Mouse (Mus musculus): ENCODE measurements around the gene a. TPM values are rescaled to one million over a fixed set of nuclear protein-coding genes. Genes with fewer than 3 reads are reported as not detected.
A peak's percentile ranks its signal among the peaks of the same experiment; 100 is the strongest.

Gene a
- polyA plus RNA-seq, 1 experiment from 2014 or later = 1.3 TPM

- no peak for ATAC-seq (ENCODE audit: low FRiP score)
These were observed 145.4 kb downstream of the a start for GRCm38 (mm10) chr2:154936536-154937155.

GRCm38 (mm10) chr2:154937547-154938390, 146.6 kb downstream of the a start:
- H3K4me2 ChIP-seq (replicated peaks; ENCODE audit: low read depth, low read length) = no peak overlapping the region
- no peaks in the 10 kb centered on the region for H3K27me3 ChIP-seq (ENCODE audit: control insufficient read depth, insufficient read depth, low read length)
- no peaks in the 10 kb centered on the region for H3K4me1 ChIP-seq (replicated peaks; ENCODE audit: control insufficient read depth, insufficient read depth, low read length)
- no peaks in the 10 kb centered on the region for H3K36me3 ChIP-seq (ENCODE audit: control insufficient read depth, insufficient read depth, low read length)
- no peak for ATAC-seq (ENCODE audit: low FRiP score)
- no peak overlapping the region for H3K4me3 ChIP-seq (ENCODE audit: low read depth, low read length)
- no peak overlapping the region for H3K9ac ChIP-seq (ENCODE audit: low read depth, low read length)
- no peaks in the 10 kb centered on the region for H3K9me3 ChIP-seq (ENCODE audit: control insufficient read depth, low read length)
- DNase-seq (ENCODE audit: low spot score) = no peak
- WGBS = 88% methylated on average over 8 of the region's 8 CpGs
- H3K27ac ChIP-seq (ENCODE audit: low read depth, low read length) = no peak overlapping the region

More at GRCm38 (mm10) chr2:154936536-154937155, 145.4 kb downstream of the a start:
- Histone ChIP-seq H3K27ac (ENCODE audit: low read depth, low read length) (no peak overlapping the region), H3K9ac (ENCODE audit: low read depth, low read length) (no peak overlapping the region), H3K9me3 (ENCODE audit: control insufficient read depth, low read length) (no peaks in the 10 kb centered on the region), H3K4me1 (replicated peaks; ENCODE audit: control insufficient read depth, insufficient read depth, low read length) (no peaks in the 10 kb centered on the region), H3K27me3 (ENCODE audit: control insufficient read depth, insufficient read depth, low read length) (no peaks in the 10 kb centered on the region), H3K4me3 (ENCODE audit: low read depth, low read length) (no peak overlapping the region), H3K36me3 (ENCODE audit: control insufficient read depth, insufficient read depth, low read length) (no peaks in the 10 kb centered on the region), H3K4me2 (replicated peaks; ENCODE audit: low read depth, low read length) (no peak overlapping the region)
- no peak for DNase-seq (ENCODE audit: low spot score)
- 79% methylated on average over 11 of the region's 11 CpGs for WGBS

GRCm38 (mm10) chr2:154941952-154942351, 150.8 kb downstream of the a start:
- Histone ChIP-seq H3K27ac (ENCODE audit: low read depth, low read length) (no peak overlapping the region), H3K36me3 (ENCODE audit: control insufficient read depth, insufficient read depth, low read length) (no peaks in the 10 kb centered on the region), H3K27me3 (ENCODE audit: control insufficient read depth, insufficient read depth, low read length) (no peaks in the 10 kb centered on the region), H3K4me3 (ENCODE audit: low read depth, low read length) (no peak overlapping the region), H3K4me1 (replicated peaks; ENCODE audit: control insufficient read depth, insufficient read depth, low read length) (no peaks in the 10 kb centered on the region), H3K9me3 (ENCODE audit: control insufficient read depth, low read length) (no peaks in the 10 kb centered on the region), H3K9ac (ENCODE audit: low read depth, low read length) (no peak overlapping the region), H3K4me2 (replicated peaks; ENCODE audit: low read depth, low read length) (no peak overlapping the region)
- ATAC-seq (ENCODE audit: low FRiP score) = no peak
- DNase-seq (ENCODE audit: low spot score) = no peak
- 81% methylated on average over 10 of the region's 10 CpGs for WGBS

- ATAC-seq (ENCODE audit: low FRiP score) (no peak), DNase-seq (ENCODE audit: low spot score) (no peak)
- H3K4me1 ChIP-seq (replicated peaks; ENCODE audit: control insufficient read depth, insufficient read depth, low read length) = no peaks in the 10 kb centered on the region
- no peak overlapping the region for H3K9ac ChIP-seq (ENCODE audit: low read depth, low read length)
- H3K4me2 ChIP-seq (replicated peaks; ENCODE audit: low read depth, low read length) = no peak overlapping the region
- no peaks in the 10 kb centered on the region for H3K27me3 ChIP-seq (ENCODE audit: control insufficient read depth, insufficient read depth, low read length)
- 51% methylated on average over 11 of the region's 11 CpGs for WGBS
- no peaks in the 10 kb centered on the region for H3K9me3 ChIP-seq (ENCODE audit: control insufficient read depth, low read length)
- H3K4me3 ChIP-seq (ENCODE audit: low read depth, low read length) = no peak overlapping the region
- H3K27ac ChIP-seq (ENCODE audit: low read depth, low read length) = no peak overlapping the region
- no peaks in the 10 kb centered on the region for H3K36me3 ChIP-seq (ENCODE audit: control insufficient read depth, insufficient read depth, low read length)
These were observed 151.3 kb downstream of the a start for GRCm38 (mm10) chr2:154942546-154942945.

- DNase-seq (ENCODE audit: low spot score) (peak; percentile 78), ATAC-seq (ENCODE audit: low FRiP score) (no peak)
- H3K4me1 ChIP-seq (replicated peaks; ENCODE audit: control insufficient read depth, insufficient read depth, low read length) = no peaks in the 10 kb centered on the region
- no peak overlapping the region for H3K9ac ChIP-seq (ENCODE audit: low read depth, low read length)
- no peak overlapping the region for H3K27ac ChIP-seq (ENCODE audit: low read depth, low read length)
- no peak overlapping the region for H3K4me3 ChIP-seq (ENCODE audit: low read depth, low read length)
- no peaks in the 10 kb centered on the region for H3K9me3 ChIP-seq (ENCODE audit: control insufficient read depth, low read length)
- no peaks in the 10 kb centered on the region for H3K27me3 ChIP-seq (ENCODE audit: control insufficient read depth, insufficient read depth, low read length)
- no peak overlapping the region for H3K4me2 ChIP-seq (replicated peaks; ENCODE audit: low read depth, low read length)
- 6% methylated on average over 11 of the region's 11 CpGs for WGBS
- no peaks in the 10 kb centered on the region for H3K36me3 ChIP-seq (ENCODE audit: control insufficient read depth, insufficient read depth, low read length)
These were observed 151.9 kb downstream of the a start for GRCm38 (mm10) chr2:154943101-154943500.

GRCm38 (mm10) chr2:154946921-154947320, 155.7 kb downstream of the a start:
- H3K9ac ChIP-seq (ENCODE audit: low read depth, low read length) = no peak overlapping the region
- no peaks in the 10 kb centered on the region for H3K27me3 ChIP-seq (ENCODE audit: control insufficient read depth, insufficient read depth, low read length)
- no peaks in the 10 kb centered on the region for H3K36me3 ChIP-seq (ENCODE audit: control insufficient read depth, insufficient read depth, low read length)
- no peaks in the 10 kb centered on the region for H3K9me3 ChIP-seq (ENCODE audit: control insufficient read depth, low read length)
- no peak for ATAC-seq (ENCODE audit: low FRiP score)
- H3K4me1 ChIP-seq (replicated peaks; ENCODE audit: control insufficient read depth, insufficient read depth, low read length) = no peaks in the 10 kb centered on the region
- H3K4me2 ChIP-seq (replicated peaks; ENCODE audit: low read depth, low read length) = no peak overlapping the region
- no peak overlapping the region for H3K4me3 ChIP-seq (ENCODE audit: low read depth, low read length)
- no peak overlapping the region for H3K27ac ChIP-seq (ENCODE audit: low read depth, low read length)
- WGBS = 83% methylated on average over 3 of the region's 3 CpGs
- no peak for DNase-seq (ENCODE audit: low spot score)

- Histone ChIP-seq H3K36me3 (ENCODE audit: control insufficient read depth, insufficient read depth, low read length) (no peaks in the 10 kb centered on the region), H3K9me3 (ENCODE audit: control insufficient read depth, low read length) (no peaks in the 10 kb centered on the region), H3K4me1 (replicated peaks; ENCODE audit: control insufficient read depth, insufficient read depth, low read length) (no peaks in the 10 kb centered on the region), H3K4me3 (ENCODE audit: low read depth, low read length) (no peak overlapping the region), H3K27ac (ENCODE audit: low read depth, low read length) (no peak overlapping the region), H3K4me2 (replicated peaks; ENCODE audit: low read depth, low read length) (no peak overlapping the region), H3K27me3 (ENCODE audit: control insufficient read depth, insufficient read depth, low read length) (no peaks in the 10 kb centered on the region), H3K9ac (ENCODE audit: low read depth, low read length) (no peak overlapping the region)
- WGBS = 78% methylated on average over 7 of the region's 7 CpGs
- ATAC-seq (ENCODE audit: low FRiP score) = no peak
- DNase-seq (ENCODE audit: low spot score) = no peak
These were observed 158.2 kb downstream of the a start for GRCm38 (mm10) chr2:154949352-154949751.

GRCm38 (mm10) chr2:154949877-154950276, 158.7 kb downstream of the a start:
- Histone ChIP-seq H3K4me1 (replicated peaks; ENCODE audit: control insufficient read depth, insufficient read depth, low read length) (no peaks in the 10 kb centered on the region), H3K4me3 (ENCODE audit: low read depth, low read length) (no peak overlapping the region), H3K9ac (ENCODE audit: low read depth, low read length) (no peak overlapping the region), H3K36me3 (ENCODE audit: control insufficient read depth, insufficient read depth, low read length) (no peaks in the 10 kb centered on the region), H3K27me3 (ENCODE audit: control insufficient read depth, insufficient read depth, low read length) (no peaks in the 10 kb centered on the region), H3K4me2 (replicated peaks; ENCODE audit: low read depth, low read length) (no peak overlapping the region), H3K27ac (ENCODE audit: low read depth, low read length) (no peak overlapping the region), H3K9me3 (ENCODE audit: control insufficient read depth, low read length) (no peaks in the 10 kb centered on the region)
- ATAC-seq (ENCODE audit: low FRiP score) (no peak), DNase-seq (ENCODE audit: low spot score) (no peak)
- WGBS = 84% methylated on average over 9 of the region's 9 CpGs

- no peaks in the 10 kb centered on the region for H3K27me3 ChIP-seq (ENCODE audit: control insufficient read depth, insufficient read depth, low read length)
- DNase-seq (ENCODE audit: low spot score) (no peak), ATAC-seq (ENCODE audit: low FRiP score) (no peak)
- H3K4me3 ChIP-seq (ENCODE audit: low read depth, low read length) = no peak overlapping the region
- H3K36me3 ChIP-seq (ENCODE audit: control insufficient read depth, insufficient read depth, low read length) = no peaks in the 10 kb centered on the region
- 62% methylated on average over 5 of the region's 5 CpGs for WGBS
- H3K4me1 ChIP-seq (replicated peaks; ENCODE audit: control insufficient read depth, insufficient read depth, low read length) = no peaks in the 10 kb centered on the region
- H3K9me3 ChIP-seq (ENCODE audit: control insufficient read depth, low read length) = no peaks in the 10 kb centered on the region
- H3K9ac ChIP-seq (ENCODE audit: low read depth, low read length) = no peak overlapping the region
- H3K4me2 ChIP-seq (replicated peaks; ENCODE audit: low read depth, low read length) = no peak overlapping the region
- H3K27ac ChIP-seq (ENCODE audit: low read depth, low read length) = no peak overlapping the region
These were observed 159.4 kb downstream of the a start for GRCm38 (mm10) chr2:154950601-154951000.
